Mouse (Mus musculus) heart, postnatal 14 days (tissue): ENCODE measurements at regions not wholly inside any gene's neighbourhood (a gene's known extent, or its start where the extent isn't known, plus 50 kb on each side); places are given as distances from the start of the nearest gene placed in this dataset.

ENCODE experiments used
- DNase-seq, 2 experiments: peaks; one replicate each; pipeline ENCODE4 v3.0.0; 2021 to 2022
- intact Hi-C: fragments of 180-260 bp; cut with DNase I; formaldehyde crosslinking; loops from one replicate; pipeline ENCODE4 v1.15.1; 2025

DNA sequence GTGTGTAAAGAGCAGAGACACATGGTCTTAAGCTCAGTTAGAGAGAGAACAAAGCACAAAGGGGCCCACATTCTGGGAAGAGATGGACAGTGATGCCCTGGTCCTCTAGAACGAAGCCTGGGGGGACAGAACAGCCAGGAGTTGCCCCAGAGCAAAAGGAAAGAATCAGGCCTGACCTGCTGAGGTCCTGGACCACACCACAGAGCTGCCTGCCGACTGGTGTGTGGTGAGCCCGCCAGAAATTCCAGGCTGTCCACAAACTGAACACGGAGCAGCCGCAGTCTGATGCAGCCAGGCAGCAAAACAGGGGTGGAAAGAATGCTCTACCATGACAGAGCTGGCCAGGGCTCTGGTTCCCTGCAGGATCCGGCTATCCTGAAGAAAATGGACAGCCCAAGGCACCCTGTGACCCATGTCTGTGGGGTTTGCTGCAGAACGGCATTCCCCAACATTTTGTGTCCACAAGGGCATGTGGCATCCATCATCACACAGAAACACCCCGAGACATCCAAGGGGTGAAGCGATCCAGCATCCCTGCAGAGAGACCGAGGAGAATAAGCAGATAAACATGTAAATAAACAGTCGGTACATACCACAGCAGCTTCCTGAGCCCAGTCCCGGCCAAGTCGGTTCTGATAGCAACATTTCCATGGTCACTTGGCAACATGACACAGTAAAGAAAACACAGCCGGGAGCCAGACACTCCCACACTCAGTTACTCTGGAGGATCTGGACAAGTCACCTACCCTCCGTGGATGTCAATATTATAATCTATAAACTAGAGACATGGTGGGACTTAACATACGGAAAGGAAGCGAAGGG is 65.3 kb upstream of the Pomp start:
- DNase-seq = peak in 1 of 2 experiments; percentile 21
- intact Hi-C loops = no loop called here

- intact Hi-C loops = no loop called here
- no peak for DNase-seq
These were observed 67.2 kb upstream of the Pomp start for GRCm38 (mm10) chr5:147793059-147793458.

- no peak for DNase-seq
- intact Hi-C loops = no loop called here
These were observed 66.8 kb upstream of the Flt1 start for GRCm38 (mm10) chr5:147792638-147793037.

GRCm38 (mm10) chr5:147791121-147791520 is 65.3 kb upstream of the Flt1 start:
- DNase-seq = no peak
- intact Hi-C loops = no loop called here

DNA sequence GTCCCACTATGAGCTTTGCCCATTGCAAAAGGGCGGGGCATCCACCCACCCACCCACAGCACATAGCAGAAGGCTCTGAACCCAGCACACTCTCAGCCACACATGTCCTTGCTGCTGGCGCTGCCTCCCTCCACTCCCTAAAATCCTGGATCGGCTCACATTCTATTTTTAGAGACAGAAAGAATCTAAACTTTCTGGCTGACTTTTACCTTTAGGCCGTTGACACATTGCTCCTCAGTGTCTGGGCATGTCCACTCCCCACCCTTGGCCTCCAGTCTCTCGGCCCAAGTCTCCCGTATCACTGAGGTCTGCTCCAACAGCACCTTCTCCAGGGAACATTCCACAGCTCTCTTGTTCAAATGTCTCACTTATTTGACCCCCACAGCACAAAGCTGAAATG is 62.7 kb upstream of the Flt1 start:
- DNase-seq = no peak
- intact Hi-C loops = no loop called here

GRCm38 (mm10) chr5:147786857-147787256 is 61.0 kb upstream of the Flt1 start:
- DNase-seq = no peak
- intact Hi-C loops = no loop called here

DNA sequence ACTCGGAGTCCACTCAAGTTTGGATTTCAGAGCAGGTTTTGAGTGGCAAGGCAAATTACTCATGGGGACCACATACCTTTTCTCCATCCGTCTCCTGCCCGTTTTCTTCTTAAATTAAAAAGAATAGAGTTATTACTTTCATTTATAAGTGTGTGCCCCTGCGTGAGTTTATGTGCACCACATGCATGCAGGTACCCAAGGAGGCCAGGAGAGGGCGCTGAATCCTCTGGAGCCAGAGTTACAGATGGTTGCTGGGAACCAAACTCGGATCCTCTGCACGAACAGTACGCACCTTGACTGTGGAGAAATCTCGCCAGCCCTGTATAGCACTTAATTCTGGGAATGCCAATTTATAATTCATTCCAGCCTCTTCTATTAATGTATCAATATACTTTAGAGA is 58.3 kb upstream of the Flt1 start:
- intact Hi-C loops = no loop called here
- no peak for DNase-seq

GRCm38 (mm10) chr5:147783476-147783875 is 57.7 kb upstream of the Flt1 start:
- DNase-seq = no peak
- intact Hi-C loops = no loop called here

GRCm38 (mm10) chr5:147782761-147783160 is 57.0 kb upstream of the Flt1 start:
- DNase-seq = no peak
- intact Hi-C loops = no loop called here

DNA sequence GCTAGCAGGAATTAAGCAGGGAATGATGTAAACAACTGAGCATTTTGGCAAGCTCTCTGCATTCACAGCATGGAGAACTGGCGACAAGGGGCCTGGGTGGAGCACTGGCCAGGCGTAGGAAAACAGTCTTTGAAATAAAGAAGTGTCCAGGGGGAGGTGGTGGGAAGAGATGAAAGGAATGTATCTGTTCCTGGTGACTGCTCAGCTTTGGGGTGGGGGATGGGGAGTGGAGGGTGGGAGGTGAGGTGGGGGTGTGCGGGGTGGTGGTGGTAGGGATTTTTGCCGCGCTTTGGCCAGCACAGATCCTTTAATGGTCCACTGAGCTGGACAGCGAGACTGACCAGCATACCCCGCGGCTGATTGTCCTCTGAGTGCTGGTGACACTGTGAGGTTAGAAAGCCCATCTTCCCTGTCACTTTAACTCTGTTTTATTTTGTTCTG is 56.5 kb upstream of the Flt1 start:
- no peak for DNase-seq
- intact Hi-C loops = no loop called here

GRCm38 (mm10) chr5:147781215-147781614 is 55.4 kb upstream of the Flt1 start:
- DNase-seq = no peak
- intact Hi-C loops = no loop called here

- intact Hi-C loops = no loop called here
- DNase-seq = no peak
These were observed 52.7 kb upstream of the Flt1 start for GRCm38 (mm10) chr5:147778557-147778956.
